Mouse (Mus musculus) thymus, postnatal 10 days (tissue): ENCODE measurements at regions not wholly inside any gene's neighbourhood (a gene's known extent, or its start where the extent isn't known, plus 50 kb on each side); places are given as distances from the start of the nearest gene placed in this dataset.

Source experiments
- DNase-seq, 2 experiments: peaks; one replicate each; pipeline ENCODE4 v3.0.0; 2021; ENCODE audit warnings: low spot score in 2 of 2

DNA sequence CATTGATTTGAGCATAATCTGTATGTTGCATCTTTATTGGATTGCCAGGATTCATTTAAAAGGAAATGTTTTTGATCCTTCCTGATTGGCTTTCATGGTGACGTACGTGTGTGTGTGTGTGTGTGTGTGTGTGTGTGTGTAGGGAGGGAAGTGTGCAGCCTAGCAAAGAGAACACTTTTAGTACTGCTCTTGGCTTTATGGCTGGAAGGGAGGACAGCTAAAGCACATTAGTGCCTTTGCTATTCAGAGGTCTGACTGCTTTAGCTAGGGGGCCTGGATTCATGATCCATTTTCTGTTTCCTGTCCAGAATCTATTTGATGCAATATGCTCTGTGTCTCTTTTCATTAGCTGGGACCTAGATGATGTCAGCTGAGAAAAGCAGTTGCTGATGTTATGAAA is 155.6 kb upstream of the Itga1 start:
- DNase-seq: no peak

DNA sequence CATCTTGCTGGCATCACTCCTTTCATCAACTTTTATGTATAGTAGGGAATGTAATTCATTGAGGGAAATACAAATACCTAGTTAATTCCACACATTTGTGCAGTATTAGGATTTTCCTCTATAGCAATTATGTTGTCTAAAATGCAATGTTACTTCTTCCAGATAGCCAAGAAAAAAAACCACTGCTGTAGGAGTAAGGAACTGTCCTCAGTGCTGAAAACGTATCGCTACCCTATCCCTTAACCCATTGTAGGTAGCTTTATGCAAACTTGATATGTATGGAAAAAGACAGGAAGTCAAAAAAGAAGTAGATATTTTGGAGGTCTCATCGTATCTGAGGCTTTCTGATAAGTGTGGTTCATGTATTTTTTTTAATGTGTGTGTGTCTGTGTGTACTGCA is 150.8 kb upstream of the Itga1 start:
- no peak for DNase-seq

DNA sequence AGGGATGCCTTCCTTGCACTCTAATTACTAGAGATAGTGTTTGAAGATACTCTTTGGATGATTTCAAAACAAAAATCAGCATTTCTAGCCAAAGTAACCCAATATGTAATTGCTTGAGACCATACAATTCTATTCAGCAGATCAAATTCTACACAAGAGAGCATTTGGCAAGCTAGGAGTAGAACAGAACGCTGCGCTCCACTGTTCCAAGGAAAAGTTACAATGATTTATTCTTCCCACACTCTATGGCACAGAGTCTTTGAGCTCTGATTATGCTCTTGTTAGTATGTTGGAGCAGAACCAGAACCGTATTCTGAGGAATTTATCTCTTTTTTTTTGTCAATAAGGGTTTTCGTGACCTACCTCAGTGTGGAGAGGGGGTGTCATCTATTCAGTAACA is 130.2 kb upstream of the Itga1 start:
- DNase-seq: no peak

DNA sequence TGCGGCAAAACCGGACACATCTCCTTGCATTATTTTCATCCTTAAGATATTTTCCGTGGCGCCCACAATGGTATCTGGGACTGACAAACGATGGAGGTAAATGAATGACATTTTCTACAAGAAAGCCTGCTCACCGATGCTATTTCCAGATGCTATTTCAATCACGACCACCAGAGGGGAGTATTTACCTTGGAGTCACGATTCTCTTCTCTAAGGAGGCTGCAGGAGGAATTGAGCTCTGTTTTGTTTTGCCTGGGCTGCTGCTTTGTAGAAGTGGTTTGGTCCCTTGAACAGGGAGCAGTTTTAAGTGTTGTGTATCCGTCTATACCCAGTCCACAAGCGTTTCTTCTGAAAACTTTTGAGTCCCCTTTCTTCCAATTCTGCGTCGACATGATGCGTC is 128.7 kb upstream of the Itga1 start:
- peak in 1 of 2 experiments; percentile 22 for DNase-seq

DNA sequence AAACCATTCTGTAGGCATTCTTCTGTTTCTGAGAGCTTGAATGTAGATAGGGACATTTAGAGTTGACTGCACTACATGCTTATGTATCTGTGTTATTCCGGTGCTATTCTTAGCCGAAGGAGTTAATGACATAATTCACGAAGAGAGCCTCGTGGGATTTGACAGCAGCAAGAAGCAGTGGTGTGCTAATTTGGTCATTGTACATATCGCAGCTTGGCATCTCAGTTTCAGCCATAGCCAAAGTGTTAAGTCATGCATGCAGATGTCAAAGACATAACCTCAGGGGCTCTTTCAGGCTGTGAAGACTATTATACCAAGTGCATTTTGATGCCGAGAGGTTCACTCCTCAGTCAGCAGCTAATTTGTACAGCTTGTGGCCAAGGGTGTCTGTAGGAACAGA is 125.1 kb upstream of the Itga1 start:
- DNase-seq: no peak

DNA sequence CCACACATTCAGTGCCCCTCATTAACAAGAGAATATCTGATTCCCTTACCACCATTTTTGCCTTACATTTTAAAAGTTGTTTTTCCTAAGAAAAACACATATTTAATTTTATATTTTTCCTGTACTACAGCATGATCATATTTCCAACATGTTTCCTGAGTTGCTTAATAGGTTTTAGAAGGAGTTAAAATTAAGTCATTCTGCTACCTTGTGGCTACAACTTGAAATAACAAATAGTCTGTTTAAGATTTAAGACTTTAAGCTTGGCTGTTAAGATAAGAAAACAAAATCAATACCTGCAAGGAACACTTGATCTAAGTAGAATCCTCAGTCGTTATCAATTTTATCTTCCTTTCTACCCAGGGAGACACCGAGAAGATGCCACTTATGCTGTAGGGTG is 117.9 kb upstream of the Itga1 start:
- no peak for DNase-seq

DNA sequence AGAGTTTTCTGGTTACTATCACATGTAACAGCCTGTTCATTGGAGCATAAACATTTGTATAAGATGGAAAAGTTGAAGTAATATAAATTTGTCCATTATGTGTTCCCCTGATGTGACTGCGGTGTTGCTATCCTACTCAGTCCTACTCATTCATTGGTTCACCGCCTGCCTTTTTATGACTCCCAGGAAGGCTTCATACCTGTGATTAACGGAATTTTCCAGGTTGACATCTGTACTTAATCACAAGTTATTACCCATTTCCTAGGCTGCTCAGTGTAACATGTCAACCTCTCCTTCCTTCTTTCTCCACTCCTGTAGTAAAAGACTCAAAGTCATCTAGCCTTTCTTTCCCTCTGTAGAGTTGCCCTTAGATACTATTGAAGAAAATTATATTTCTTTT is 109.5 kb upstream of the Itga1 start:
- DNase-seq: no peak

DNA sequence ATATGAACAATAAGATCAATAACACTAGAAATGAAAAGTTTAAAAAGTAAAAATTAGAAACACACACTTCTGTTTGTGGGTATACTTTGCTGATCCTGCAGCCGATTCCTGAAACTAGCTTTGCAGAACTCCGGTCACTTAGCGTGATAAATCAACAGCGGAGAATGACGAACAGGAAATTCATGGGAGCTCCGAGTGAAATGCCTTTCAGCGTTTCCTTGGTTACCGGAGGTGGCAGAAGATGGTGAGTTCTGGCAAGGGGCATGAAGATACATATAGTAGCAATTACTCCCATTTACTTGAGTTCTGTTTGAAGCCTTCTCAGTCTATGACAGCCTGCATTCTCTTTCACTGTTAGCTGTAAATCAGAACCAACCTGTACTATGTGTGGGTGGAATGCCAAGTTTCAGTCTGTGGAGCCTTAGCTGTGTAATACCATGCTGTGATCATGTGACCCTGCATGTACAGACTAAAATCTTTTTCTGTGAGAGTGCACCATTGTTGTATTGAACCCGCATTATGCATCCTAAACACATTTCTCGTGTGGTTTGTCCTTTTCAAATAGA is 109.0 kb upstream of the Itga1 start:
- no peak for DNase-seq

DNA sequence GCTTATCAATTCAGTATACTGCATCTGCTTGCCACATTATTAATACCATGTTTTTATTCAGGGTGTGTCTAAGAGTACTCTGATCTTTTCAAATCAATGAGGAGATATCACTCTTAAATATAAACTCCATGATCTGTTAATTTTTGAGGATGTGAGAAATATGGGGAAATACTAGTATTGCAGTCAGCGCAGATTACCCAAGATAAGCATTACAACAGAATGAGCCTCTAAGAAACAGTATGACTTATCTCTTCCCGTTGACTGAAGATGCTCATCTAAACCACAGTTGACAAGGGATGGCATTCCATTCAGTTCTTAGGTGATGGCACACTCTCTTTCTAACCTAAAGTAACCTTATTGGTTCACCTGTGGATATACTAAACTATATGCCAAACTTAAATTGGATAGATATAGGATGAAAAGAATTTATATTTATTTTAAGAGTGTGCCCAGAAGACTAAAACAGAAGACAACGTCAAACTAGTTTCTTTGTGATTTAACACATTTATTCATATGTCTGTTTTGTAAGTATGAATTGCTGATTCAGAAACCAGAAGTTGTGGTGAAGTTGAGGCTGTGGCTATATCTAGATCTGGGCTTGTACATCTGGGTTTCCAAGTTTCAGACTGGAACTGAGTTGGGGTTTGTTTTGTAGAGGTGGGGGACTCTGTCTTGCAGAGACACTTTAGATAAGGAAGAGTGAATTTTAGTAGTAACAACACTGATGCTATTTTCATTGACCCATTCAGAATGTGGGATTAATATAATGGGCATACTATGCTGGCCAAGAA is 107.8 kb upstream of the Itga1 start:
- no peak for DNase-seq

DNA sequence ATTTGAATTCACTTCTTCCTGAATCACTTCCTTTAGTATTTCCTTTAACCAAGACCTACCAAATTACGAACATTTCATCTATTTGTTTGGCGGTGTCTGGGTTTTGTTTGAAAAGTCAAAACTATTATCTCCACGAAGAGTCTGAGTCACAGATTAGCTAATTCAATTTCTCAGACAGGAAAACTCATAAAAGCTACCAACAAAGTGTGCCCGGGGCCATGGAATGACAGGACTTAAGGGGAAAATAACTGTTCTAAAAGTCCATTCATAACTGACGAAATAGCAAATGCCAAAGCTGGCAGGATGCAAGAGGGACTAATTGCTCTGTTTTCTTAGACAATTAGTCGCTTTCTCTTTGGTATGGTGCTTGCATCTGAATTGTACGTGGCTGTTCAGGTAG is 105.0 kb upstream of the Itga1 start:
- no peak for DNase-seq

DNA sequence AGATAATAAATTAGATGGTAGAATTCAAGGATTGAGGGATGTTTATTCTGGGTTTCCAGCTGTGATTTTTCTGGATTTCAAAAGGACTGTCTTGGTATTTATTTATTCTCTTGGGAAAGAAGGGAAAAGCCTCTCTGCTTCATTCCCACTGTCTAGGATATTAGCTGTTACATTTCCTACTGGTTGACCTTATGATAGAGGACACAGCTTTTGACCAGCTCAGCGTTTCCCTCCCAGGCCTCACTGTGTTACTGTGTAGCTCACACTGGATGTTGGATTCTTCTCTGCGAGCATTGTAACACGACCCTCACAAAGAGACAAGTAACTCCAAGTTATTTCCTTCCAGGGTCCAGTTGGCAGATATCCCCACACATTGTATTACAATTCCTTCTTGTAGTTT is 97.4 kb upstream of the Itga1 start:
- no peak for DNase-seq

DNA sequence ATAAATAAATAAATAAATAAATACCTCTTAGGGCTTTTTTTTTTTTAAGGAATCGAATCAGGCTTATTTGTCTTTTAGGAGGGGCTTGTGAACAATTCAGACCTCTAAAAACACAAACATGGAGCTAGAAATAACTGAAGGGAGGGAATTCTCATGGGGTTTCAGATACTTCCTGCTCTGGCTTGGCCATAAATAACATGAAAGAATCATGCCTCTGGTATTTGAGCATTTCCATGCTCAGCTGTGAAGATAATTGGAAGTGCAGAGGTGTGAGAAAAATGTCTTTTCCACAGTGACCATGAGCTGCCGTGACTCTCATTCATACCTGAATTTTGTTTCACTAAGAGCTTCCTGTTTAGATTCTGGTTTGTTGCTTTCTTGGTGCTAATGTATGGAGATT is 86.3 kb upstream of the Itga1 start:
- no peak for DNase-seq

DNA sequence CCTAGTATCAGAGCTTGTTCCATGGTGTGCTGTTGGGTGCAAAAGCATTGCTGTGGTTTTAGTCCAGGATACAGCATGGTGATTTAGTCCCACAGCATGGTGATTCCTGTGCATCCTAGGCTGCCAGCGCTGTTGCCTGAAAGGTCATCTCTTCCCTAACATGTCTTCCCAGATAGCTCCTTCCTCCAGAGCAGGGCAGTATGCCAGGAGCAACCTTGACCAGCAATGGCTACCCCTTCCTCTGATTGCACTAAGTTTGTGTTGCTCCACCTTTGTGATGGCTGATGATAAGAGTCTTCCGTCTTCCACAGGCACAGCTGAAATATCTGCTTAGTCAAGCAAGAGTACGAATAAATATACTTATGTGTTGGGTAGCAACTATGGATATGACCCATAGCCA is 85.6 kb upstream of the Itga1 start:
- no peak for DNase-seq

DNA sequence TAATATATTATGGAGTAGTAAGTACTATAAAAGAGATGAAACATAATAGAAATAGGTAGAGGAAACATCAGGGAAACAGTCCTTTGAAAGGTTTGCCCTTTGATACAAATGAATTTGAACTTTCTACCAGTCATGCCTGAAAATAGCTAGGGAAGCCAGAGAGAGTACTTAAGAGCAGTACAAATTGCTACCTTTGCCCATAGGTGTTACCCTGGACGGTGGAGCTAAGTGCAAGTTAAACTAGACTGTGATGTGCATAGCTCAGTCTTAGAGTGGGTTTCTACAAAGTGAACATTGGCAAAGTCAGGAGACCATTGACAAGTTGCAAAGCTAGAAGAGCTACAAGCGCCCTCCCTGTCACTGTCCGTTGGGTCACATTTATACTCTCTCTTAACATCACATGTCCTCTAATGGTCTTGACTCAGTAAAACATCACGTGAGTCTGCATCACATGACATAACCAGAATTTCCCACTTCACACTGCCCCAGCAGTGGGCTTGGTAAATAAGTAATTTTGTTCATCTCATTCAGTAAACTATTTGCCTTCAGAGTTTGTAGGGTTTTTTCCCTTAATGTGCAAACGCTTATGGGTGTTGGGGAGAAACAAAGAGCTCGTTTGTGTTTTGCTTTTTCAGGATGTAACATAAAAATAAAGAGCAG is 80.6 kb upstream of the Itga1 start:
- no peak for DNase-seq

DNA sequence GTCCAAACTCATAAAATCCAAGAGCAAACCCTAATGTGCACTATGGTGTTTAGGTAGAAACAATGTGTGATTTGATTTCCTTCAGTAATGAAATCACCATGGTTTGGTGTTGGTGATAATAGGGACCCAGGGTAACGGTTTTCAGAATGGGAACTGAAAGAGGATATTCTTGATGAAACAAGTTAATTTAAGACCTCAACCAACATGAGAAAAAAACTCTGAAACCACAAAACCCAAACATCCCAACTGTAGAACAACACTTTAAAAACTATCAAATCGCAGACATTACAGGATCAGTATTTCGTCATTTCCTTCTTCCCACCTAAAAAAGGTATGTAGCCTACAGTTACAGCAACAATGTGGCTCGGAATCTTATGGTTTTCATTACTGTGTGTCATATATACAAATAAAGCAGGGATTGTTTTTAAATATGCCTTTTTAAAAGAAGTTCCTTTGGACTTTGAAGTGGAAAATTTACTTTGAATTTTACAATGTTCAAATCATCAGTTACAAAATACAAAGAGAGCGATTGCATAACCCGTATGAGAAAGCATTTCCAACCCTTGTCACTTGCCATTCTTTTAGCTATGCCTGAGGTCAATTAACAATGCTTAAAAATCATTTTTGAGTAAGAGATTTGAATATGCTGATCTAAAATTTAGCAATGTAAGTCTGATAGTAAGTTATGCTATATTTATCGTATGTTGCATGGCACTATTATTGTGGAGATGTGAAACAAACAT is 76.6 kb upstream of the Itga1 start:
- no peak for DNase-seq

DNA sequence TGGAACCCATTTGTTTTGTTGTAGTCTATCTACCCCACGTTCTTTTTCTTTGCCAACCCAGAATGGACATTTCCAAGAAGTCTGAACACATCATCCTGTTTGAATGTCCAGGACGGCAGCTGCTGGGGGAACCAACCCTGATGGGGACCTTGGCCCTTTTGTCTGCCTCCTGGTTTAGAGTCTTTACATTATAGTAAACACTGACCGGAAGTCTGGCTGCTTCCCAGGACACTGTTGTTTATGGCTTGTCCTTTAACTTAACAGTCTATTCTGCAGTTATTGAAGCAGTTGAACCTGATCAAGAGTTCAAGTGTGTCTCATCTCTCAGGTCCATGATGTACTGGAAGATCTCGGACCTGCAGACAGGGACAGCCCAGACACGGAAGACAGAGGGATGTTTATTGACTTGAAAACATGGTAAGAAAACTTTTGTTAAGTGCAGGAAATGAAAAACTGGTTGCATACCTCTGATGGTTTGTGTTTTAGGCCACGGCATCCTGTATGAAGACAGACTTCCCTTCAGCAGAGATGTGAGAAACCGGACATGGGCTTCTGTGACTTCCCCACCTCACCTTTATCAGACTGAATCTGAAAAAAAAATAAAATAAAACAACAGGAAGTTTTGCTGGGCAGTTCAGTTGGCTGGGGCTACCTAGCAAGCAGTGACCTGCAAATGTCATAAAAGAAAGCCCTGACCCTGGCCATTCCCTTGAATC is 69.7 kb upstream of the Itga1 start:
- DNase-seq: no peak

DNA sequence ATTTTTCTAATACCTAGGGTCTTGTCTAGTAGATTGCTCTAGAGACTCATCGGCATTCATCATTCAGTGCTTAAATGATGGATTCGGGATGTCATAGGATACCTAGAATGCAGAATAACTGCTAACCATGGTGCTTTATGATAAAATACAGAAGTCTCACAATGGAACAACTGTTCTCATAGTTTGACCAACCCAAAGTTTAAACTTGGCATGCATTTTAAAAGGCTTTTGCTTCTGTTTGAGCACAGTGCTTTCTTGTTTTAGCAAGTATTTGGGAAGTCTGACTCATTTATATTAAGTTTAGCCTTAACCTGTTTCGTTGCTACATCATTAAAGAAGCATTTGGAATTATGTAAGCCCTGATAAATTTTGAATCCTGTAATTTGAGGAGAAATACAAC is 64.2 kb upstream of the Itga1 start:
- no peak for DNase-seq

DNA sequence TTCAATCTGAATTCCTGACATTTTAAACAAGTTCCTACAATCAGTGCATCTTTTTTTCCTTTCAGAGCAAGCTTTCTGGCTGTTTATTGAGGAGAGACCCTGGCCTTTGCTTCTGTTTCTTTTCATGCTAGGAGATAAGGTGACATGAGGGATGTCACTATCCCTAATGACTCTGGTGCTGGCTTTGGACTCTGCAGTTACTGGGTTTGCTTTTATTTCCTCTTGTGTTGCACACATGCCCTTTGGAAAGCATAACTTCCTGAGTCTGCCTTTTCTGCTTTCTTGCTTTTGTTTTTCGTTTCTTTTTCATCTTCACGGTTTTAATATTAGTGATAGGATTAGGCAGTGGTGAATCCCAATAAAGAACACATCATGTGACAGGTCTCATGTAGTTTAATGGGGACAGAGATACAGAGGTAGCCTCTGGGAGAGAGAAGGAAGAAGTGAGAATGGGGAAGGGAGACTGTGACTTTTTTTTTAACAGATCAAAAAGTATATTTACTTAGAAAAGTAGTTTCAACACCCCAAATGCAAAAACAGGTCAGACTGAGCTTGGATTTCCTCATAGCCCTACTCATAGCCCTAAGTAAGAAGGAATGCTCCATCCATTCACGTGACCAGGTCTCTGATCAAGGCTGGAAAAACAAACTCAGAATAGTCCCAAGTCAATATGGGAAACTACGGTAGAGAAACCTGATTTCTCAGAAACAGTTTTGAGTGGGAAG is 61.1 kb upstream of the Itga1 start:
- no peak for DNase-seq

DNA sequence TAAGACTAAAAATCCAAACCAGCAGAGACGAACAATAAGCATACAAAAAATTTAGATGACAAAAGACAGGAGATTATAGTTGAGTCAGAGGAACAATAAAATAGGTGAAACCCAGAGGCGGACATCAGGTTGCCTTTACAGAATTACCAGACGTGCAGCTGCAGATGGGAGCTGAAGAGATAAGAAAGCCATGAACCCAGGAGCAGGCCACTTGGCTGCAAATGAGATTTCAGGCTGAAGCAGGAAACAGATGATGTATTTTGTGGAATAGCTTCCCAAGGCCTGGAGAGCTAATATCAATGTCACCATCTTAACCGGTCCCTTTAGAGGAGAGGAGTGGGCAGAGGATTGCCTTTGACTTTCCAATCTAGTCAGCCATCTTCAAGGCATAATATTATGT is 57.6 kb upstream of the Itga1 start:
- no peak for DNase-seq
